10 mouse cellular contexts compared by ENCODE assay signal in the genomic region with DNA sequence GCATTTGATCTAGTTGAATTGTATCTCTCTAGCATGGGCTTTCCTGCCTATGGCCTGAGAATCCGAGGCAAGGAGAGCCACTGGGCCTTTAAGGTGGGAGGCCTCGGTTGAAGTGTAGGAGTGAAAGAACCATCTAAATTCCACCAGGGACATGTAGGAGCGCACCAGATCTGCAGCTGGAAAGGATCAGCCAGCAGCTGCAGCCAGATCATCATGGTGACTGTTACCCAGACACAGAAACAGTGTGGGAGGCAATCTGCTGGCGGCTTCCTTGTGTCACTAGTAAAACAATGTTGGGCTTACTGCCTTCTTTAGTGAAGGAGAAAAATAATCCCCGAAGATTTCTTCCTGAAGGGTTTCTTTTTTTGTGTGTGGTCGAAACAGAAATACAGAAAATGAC.
DNase-seq lines count a peak whose midpoint lies in the region; ATAC-seq and TF ChIP-seq lines count a peak whose summit lies in the region.
"Had no signal": no experiment of that assay in that cellular context is flagged by ENCODE, and none has a peak within 500 bp of the region (broad histone marks: within the 10 kb centered on the region; RNA-seq: fewer than 3 reads in every experiment).

No protein-coding gene starts in this region.

- no peaks in the 10 kb centered on the region for H3K4me1 ChIP-seq in hindbrain, embryonic 10.5 days (replicated peaks)
- no peaks in the 10 kb centered on the region for H3K4me1 ChIP-seq in forebrain, embryonic 16.5 days (replicated peaks; ENCODE audit: control insufficient read depth, insufficient read depth, low read length)
- H3K4me1 ChIP-seq: heart, embryonic 13.5 days had no signal

- DNase-seq in layer of hippocampus, adult 18-20 months (ENCODE audit: low spot score in 2 of 2) = peak; percentile 0 to 2
- no peak for DNase-seq in layer of hippocampus, adult 2 months (ENCODE audit: low spot score in 2 of 2)
- peak; percentile 3 for DNase-seq in gastrocnemius, adult 18-20 months (ENCODE audit: low spot score)
- peak; percentile 7 for DNase-seq in kidney, adult 9 months
- peak; percentile 45 for DNase-seq in lung, postnatal 25 days (ENCODE audit: low spot score)
- no peak for DNase-seq in hindbrain, embryonic 10.5 days (ENCODE audit: low spot score)
- DNase-seq in natural killer cell, adult 2 months (ENCODE audit: low spot score in 2 of 2) = no peak
- DNase-seq: adrenal gland, postnatal 25 days had no signal

- no peak overlapping the region for H3K4me3 ChIP-seq in layer of hippocampus, adult 2 months
- H3K4me3 ChIP-seq in hindbrain, embryonic 10.5 days = no peak overlapping the region
- no peak overlapping the region for H3K4me3 ChIP-seq in forebrain, embryonic 16.5 days (replicated peaks; ENCODE audit: low read length)
- H3K4me3 ChIP-seq: heart, embryonic 13.5 days had no signal

- no peak for TF ChIP-seq CTCF in layer of hippocampus, adult 2 months (conservative IDR thresholded peaks at IDR 0.05)

- no peaks in the 10 kb centered on the region for H3K27me3 ChIP-seq in hindbrain, embryonic 10.5 days (ENCODE audit: insufficient read depth, poor library complexity, severe bottlenecking)
- no peaks in the 10 kb centered on the region for H3K27me3 ChIP-seq in forebrain, embryonic 16.5 days (replicated peaks; ENCODE audit: control insufficient read depth, insufficient read depth, low read length)
- H3K27me3 ChIP-seq: heart, embryonic 13.5 days had no signal

- H3K9ac ChIP-seq in forebrain, embryonic 16.5 days (replicated peaks; ENCODE audit: low read depth, low read length) = no peak overlapping the region
- H3K9ac ChIP-seq: heart, embryonic 13.5 days had no signal

- no peak for ATAC-seq in forebrain, embryonic 16.5 days

- H3K27ac ChIP-seq in layer of hippocampus, adult 2 months = no peak overlapping the region
- H3K27ac ChIP-seq in hindbrain, embryonic 10.5 days = no peak overlapping the region
- H3K27ac ChIP-seq in forebrain, embryonic 16.5 days (ENCODE audit: low read length) = no peak overlapping the region
- H3K27ac ChIP-seq: heart, embryonic 13.5 days had no signal

- H3K4me2 ChIP-seq in forebrain, embryonic 16.5 days (ENCODE audit: low read length) = no peak overlapping the region
- H3K4me2 ChIP-seq: heart, embryonic 13.5 days had no signal

- 81% methylated on average over 6 of the region's 6 CpGs for WGBS in hindbrain, embryonic 10.5 days
- WGBS in forebrain, embryonic 16.5 days = 87% methylated on average over 6 of the region's 6 CpGs

- H3K9me3 ChIP-seq in hindbrain, embryonic 10.5 days = no peaks in the 10 kb centered on the region
- no peaks in the 10 kb centered on the region for H3K9me3 ChIP-seq in forebrain, embryonic 16.5 days (ENCODE audit: control insufficient read depth, low read length)
- H3K9me3 ChIP-seq: heart, embryonic 13.5 days had no signal

- H3K36me3 ChIP-seq in hindbrain, embryonic 10.5 days = no peaks in the 10 kb centered on the region
- no peaks in the 10 kb centered on the region for H3K36me3 ChIP-seq in forebrain, embryonic 16.5 days (ENCODE audit: control insufficient read depth, insufficient read depth)
- H3K36me3 ChIP-seq: heart, embryonic 13.5 days had no signal

Comparison
In these comparisons a context has a peak if more than half of its experiments do, and no peak if none do; other contexts are left out.
1. DNase-seq: peak in layer of hippocampus, adult 18-20 months (2 of 2), gastrocnemius, adult 18-20 months (single experiment), kidney, adult 9 months (single experiment) and lung, postnatal 25 days (single experiment); none in layer of hippocampus, adult 2 months (0 of 2), hindbrain, embryonic 10.5 days (single experiment) and natural killer cell, adult 2 months (0 of 2).